Mouse (Mus musculus): Measurements from ENCODE around the gene Olfr697. TPM values are rescaled to one million over a fixed set of nuclear protein-coding genes. Genes with fewer than 3 reads are reported as not detected.

Gene Olfr697
- polyA plus RNA-seq (2012; ENCODE audit: low replicate concordance), result not detected in 2 replicates

DNA sequence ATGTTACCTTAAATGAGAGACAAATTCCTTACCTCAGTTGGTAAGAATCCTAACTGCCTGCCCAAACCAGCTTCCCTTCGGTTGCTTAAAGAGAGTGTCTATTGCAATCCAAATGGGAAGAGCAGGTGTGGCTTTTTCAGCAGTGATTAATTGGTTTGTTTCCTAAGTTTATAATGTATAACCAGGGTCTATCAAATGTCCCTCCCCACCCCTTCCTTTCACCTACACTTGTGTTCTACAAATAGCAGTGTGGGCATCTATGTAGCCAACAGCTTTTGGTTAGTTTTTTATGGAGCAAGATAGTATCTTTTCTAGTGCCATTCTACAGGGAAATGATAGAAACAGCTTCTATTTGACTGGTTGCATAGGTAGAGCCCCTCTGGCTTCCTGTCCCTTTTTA is at the start of gene Olfr697:
Gene Olfr697 (minus strand): TSS at position 101 of the 400 bp plus-strand sequence.

DNA sequence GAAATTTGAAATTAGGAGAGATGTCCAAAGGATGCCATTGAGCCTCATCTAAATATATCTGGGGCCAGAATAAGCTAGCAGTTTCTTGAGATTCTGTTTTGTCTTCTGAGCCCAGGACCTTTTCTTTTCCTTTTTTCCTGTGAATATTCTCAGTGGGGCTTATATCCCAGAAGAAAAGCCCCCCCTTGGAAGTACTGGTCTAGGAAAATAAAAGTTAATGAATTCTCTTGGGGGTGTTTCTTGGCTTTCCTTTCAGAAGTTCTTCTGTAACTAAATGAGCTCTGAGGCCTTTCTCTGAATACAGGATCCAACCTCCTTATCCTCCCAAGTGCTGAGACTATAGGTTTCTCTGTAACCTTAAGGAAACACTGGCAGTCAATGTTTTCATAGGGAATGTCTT is 13.1 kb upstream of the Olfr697 start, which contains the start of gene Olfr698:
Gene Olfr698 (minus strand): TSS at position 101 of the 400 bp plus-strand sequence.

DNA sequence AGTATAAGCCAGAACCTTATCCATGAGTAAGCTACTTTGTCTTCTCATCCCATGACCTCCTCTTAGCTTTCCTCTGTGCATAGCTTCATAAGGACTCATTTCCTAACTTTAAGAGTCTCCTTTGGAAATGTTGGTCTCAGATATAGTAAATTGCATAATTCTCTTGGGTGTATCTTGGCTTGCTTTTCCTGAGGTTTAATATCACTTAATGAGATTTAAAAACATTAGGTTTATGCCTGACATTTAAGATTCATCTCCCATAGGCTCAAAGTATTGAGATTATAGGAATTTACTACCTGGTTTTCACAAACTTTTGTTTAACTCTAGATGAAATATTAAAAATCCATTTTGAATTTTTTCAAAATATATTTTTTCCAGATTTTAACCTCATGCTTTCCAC is 25.9 kb downstream of the Olfr697 start, which contains the start of gene Olfr695:
Gene Olfr695 (minus strand): TSS at position 101 of the 400 bp plus-strand sequence.

DNA sequence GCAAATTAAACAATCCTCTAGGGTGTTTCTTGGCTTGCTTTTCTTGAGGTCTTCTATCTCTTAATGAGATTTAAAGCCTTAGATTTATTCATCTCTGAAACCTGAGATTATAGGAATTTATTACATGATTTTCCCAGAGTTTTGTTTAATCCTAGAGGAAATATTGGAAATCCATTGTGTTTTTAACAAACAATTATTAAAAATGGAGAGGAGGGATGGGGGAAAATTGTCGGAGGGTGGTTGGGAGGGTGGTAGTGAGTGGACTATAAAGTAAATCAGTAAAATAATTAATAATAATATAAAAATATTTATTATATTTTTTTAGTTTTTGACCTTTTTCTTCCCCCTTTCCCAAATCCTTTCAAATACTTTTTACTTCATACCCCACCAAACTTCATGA is 50.5 kb downstream of the Olfr697 start, which contains the start of gene Olfr694:
Gene Olfr694 (minus strand): TSS at position 101 of the 400 bp plus-strand sequence.

Other genes with a start within 250 kb of the Olfr697 start
- gene Olfr693, start 61.9 kb downstream of the Olfr697 start, polyA plus RNA-seq (2012; ENCODE audit: low replicate concordance), result not detected in 2 replicates
- not detected in 2 replicates for gene Olfr694, start 50.6 kb downstream of the Olfr697 start, polyA plus RNA-seq (2012; ENCODE audit: low replicate concordance)
- not detected in 2 replicates for gene Olfr695, start 26.0 kb downstream of the Olfr697 start, polyA plus RNA-seq (2012; ENCODE audit: low replicate concordance)
- gene Olfr698, start 13.0 kb upstream of the Olfr697 start, polyA plus RNA-seq (2012; ENCODE audit: low replicate concordance), result not detected in 2 replicates
- gene Olfr699, start 50.8 kb upstream of the Olfr697 start, polyA plus RNA-seq (2012; ENCODE audit: low replicate concordance), result 0.06 TPM in 1 of 2 replicates, not detected in the other
- gene Olfr700, start 66.4 kb upstream of the Olfr697 start, polyA plus RNA-seq (2012; ENCODE audit: low replicate concordance), result not detected in 2 replicates
- gene Olfr701, start 71.7 kb upstream of the Olfr697 start, polyA plus RNA-seq (2012; ENCODE audit: low replicate concordance), result not detected in 2 replicates
- not detected in 2 replicates for gene Olfr702, start 91.5 kb upstream of the Olfr697 start, polyA plus RNA-seq (2012; ENCODE audit: low replicate concordance)
- gene Olfr703, start 100.9 kb upstream of the Olfr697 start, polyA plus RNA-seq (2012; ENCODE audit: low replicate concordance), result not detected in 2 replicates
- not detected in 2 replicates for gene Olfr704, start 120.7 kb upstream of the Olfr697 start, polyA plus RNA-seq (2012; ENCODE audit: low replicate concordance)
- gene Olfr705, start 134.4 kb upstream of the Olfr697 start, polyA plus RNA-seq (2012; ENCODE audit: low replicate concordance), result not detected in 2 replicates
- gene Olfr706, start 145.7 kb upstream of the Olfr697 start, polyA plus RNA-seq (2012; ENCODE audit: low replicate concordance), result not detected in 2 replicates
- not detected in 2 replicates for gene Olfr707, start 158.8 kb upstream of the Olfr697 start, polyA plus RNA-seq (2012; ENCODE audit: low replicate concordance)
- not detected in 2 replicates for gene Olfr1532-ps1, start 165.6 kb upstream of the Olfr697 start, polyA plus RNA-seq (2012; ENCODE audit: low replicate concordance)
- not detected in 2 replicates for gene Olfr709-ps1, start 189.8 kb upstream of the Olfr697 start, polyA plus RNA-seq (2012; ENCODE audit: low replicate concordance)
- gene Olfr710, start 205.9 kb upstream of the Olfr697 start, polyA plus RNA-seq (2012; ENCODE audit: low replicate concordance), result not detected in 2 replicates
- gene Olfr6, start 221.5 kb upstream of the Olfr697 start, polyA plus RNA-seq (2012; ENCODE audit: low replicate concordance), result not detected in 2 replicates
- gene Olfr711, start 233.0 kb upstream of the Olfr697 start, polyA plus RNA-seq (2012; ENCODE audit: low replicate concordance), result not detected in 2 replicates

Measured in leukemia stem cell, adult 10-12 weeks (primary cell).